Mouse (Mus musculus) C2C12 (cell line): ENCODE measurements around the gene Amt. TPM values are rescaled to one million over a fixed set of nuclear protein-coding genes. Genes with fewer than 3 reads are reported as not detected.
"Not testable (repeated sequence)": the region's sequence is repeated elsewhere in the genome, so short reads cannot be mapped to it uniquely, and the experiment has no call there.

Experiments used
- H3K27me3 ChIP-seq: one replicate; pipeline ENCODE4 v1.6.1; 2011; ENCODE audit not compliant: control insufficient read depth, insufficient read depth, insufficient read length
- H3K36me3 ChIP-seq: one replicate; pipeline ENCODE4 v1.6.1; 2011; ENCODE audit not compliant: control insufficient read depth, insufficient read depth
- H3K4me3 ChIP-seq: one replicate; pipeline ENCODE4 v1.5.1; 2011; ENCODE audit warnings: mild to moderate bottlenecking, control low read depth; ENCODE audit not compliant: poor library complexity, insufficient read depth, severe bottlenecking
- H3K79me2 ChIP-seq: one replicate; pipeline ENCODE4 v1.6.1; 2011; ENCODE audit not compliant: control insufficient read depth, insufficient read depth
- H3K79me3 ChIP-seq: one replicate; pipeline ENCODE4 v1.6.1; 2011; ENCODE audit warnings: low read depth, control low read depth
- H3ac ChIP-seq: one replicate; pipeline ENCODE3; 2011; ENCODE audit warnings: low read depth; ENCODE audit not compliant: control insufficient read depth, insufficient read length
- CEBPB ChIP-seq: IDR thresholded peaks from one replicate; pipeline ENCODE4 v1.6.1; 2011; ENCODE audit warnings: low read depth, mild to moderate bottlenecking, control low read depth, moderate library complexity
- CTCF ChIP-seq: IDR thresholded peaks from one replicate; pipeline ENCODE4 v1.5.1; 2011; ENCODE audit not compliant: control insufficient read depth, insufficient read depth, insufficient read length
- FOSL1 ChIP-seq: IDR thresholded peaks from one replicate; pipeline ENCODE4 v1.8.0; 2011; ENCODE audit warnings: mild to moderate bottlenecking, low read length; ENCODE audit not compliant: poor library complexity, insufficient read depth, severe bottlenecking
- MAX ChIP-seq: IDR thresholded peaks from one replicate; pipeline ENCODE4 v1.6.1; 2011; ENCODE audit warnings: mild to moderate bottlenecking, control low read depth
- MYOD1 ChIP-seq: IDR thresholded peaks from one replicate; pipeline ENCODE4 v1.6.1; 2011; ENCODE audit warnings: low read depth; ENCODE audit not compliant: control insufficient read depth, insufficient read length
- MYOG ChIP-seq: IDR thresholded peaks from one replicate; pipeline ENCODE4 v1.6.1; 2011; ENCODE audit not compliant: control insufficient read depth, insufficient read length; ENCODE audit errors: extremely low read depth
- USF1 ChIP-seq: IDR thresholded peaks from one replicate; pipeline ENCODE4 v1.6.1; 2011; ENCODE audit warnings: low read depth, mild to moderate bottlenecking, control low read depth, moderate library complexity
- polyA plus RNA-seq: library from polyadenylated mRNA; unstranded; fragments of >200 nt; fragmentation: generic; extraction: Trizol; gene quantifications from one replicate; pipeline ENCODE4 v1.2.1, GENCODE M21; 2012; ENCODE audit warnings: missing spikeins

Amt gene
- polyA plus RNA-seq, 1 experiment: 0.71 TPM

GRCm38 (mm10) chr9:108318462-108318861 lies 21.8 kb downstream of the Amt start:
- TF ChIP-seq CEBPB (no peak), CTCF (no peak), MYOD1 (no peak), MAX (no peak), MYOG (no peak)
- H3K4me3 ChIP-seq: no peak overlapping the region
- H3K27me3 ChIP-seq: no peaks in the 10 kb centered on the region
- H3K79me2 ChIP-seq: peaks cover 100% of the 10 kb centered on the region
- H3K36me3 ChIP-seq: peaks cover 44% of the 10 kb centered on the region
- peaks cover 97% of the 10 kb centered on the region for H3K79me3 ChIP-seq
- no peak overlapping the region for H3ac ChIP-seq

DNA sequence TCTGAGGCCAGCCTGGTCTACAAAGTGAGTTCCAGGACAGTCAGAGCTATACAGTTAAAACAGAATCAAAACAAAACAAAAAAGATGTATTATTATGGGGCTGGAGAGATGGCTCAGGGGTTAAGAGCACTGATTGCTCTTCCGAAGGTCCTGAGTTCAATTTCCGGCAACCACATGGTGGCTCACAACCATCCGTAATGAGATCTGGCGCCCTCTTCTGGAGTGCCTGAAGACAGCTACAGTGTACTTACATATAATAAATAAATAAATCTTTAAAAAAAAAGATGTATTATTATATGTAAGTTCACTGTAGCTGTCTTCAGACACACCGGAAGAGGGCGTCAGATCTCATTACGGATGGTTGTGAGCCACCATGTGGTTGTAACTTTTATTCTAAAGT lies 25.4 kb downstream of the Amt start:
- Histone ChIP-seq H3K79me2 (peaks cover 100% of the 10 kb centered on the region), H3K79me3 (peaks cover 98% of the 10 kb centered on the region), H3K36me3 (peaks cover 47% of the 10 kb centered on the region)
- H3K4me3 ChIP-seq, H3K27me3 ChIP-seq, H3ac ChIP-seq: not testable (repeated sequence)

- peaks cover 100% of the 10 kb centered on the region for H3K79me2 ChIP-seq
- no peaks in the 10 kb centered on the region for H3K27me3 ChIP-seq
- peaks cover 89% of the 10 kb centered on the region for H3K79me3 ChIP-seq
- peaks cover 58% of the 10 kb centered on the region for H3K36me3 ChIP-seq
- H3ac ChIP-seq: no peak overlapping the region
- TF ChIP-seq MYOD1 (no peak), CTCF (no peak), FOSL1 (no peak), MAX (no peak), USF1 (no peak), CEBPB (no peak), MYOG (no peak)
- H3K4me3 ChIP-seq: no peak overlapping the region
These were observed 28.1 kb downstream of the Amt start for GRCm38 (mm10) chr9:108324784-108325183.

- Histone ChIP-seq H3K79me2 (peaks cover 95% of the 10 kb centered on the region), H3K4me3 (no peak overlapping the region)
These were observed 29.2 kb downstream of the Amt start for GRCm38 (mm10) chr9:108325811-108326210.

DNA sequence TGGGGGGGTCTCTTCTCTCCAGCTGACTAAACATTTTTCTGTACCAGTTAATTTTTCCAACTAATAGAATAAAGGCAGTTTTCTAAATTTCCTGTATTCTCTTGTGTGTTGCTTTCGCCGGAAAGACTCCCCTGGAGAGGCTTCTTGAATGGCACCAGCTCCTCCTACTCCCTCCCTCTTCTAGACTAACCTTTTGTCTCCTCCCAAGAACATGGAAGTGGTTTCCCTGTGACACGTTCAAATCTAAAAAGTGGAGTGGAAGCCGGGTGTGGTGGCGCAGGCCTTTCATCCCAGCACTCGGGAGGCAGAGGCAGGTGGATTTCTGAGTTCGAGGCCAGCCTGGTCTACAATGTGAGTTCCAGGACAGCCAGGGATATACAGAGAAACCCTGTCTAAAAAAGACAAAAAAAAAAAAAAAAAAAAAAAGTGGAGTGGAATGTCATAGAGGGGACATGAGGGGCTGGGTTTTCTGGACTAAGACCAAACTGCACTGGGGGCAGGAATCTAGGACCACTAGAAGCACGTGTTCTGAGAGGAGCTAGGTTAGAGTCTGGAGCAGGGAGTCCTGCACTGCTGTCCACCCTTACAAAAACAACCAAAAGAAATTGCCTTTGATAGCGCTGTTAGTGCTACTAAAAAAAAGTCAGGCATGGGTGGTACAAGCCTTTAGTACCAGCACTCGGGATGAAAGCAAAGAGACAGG lies 41.3 kb downstream of the Amt start:
- Histone ChIP-seq H3ac (no peak overlapping the region), H3K79me2 (peaks cover 22% of the 10 kb centered on the region), H3K36me3 (peaks cover 56% of the 10 kb centered on the region), H3K79me3 (peaks cover 12% of the 10 kb centered on the region), H3K27me3 (no peaks in the 10 kb centered on the region), H3K4me3 (no peak overlapping the region)
- TF ChIP-seq MYOG: no peak
- TF ChIP-seq FOSL1: no peak
- no peak for TF ChIP-seq CTCF
- TF ChIP-seq MYOD1: no peak
- TF ChIP-seq MAX: no peak
- no peak for TF ChIP-seq CEBPB
- TF ChIP-seq USF1: no peak

More at GRCm38 (mm10) chr9:108325811-108326210, 29.2 kb downstream of the Amt start:
- TF ChIP-seq USF1 (no peak), CEBPB (no peak), MYOG (no peak), MAX (no peak), MYOD1 (no peak), CTCF (no peak), FOSL1 (no peak)
- Histone ChIP-seq H3ac (no peak overlapping the region), H3K79me3 (peaks cover 80% of the 10 kb centered on the region), H3K36me3 (peaks cover 68% of the 10 kb centered on the region), H3K27me3 (no peaks in the 10 kb centered on the region)

- peaks cover 52% of the 10 kb centered on the region for H3K36me3 ChIP-seq
- H3K79me2 ChIP-seq: peaks cover 17% of the 10 kb centered on the region
- H3K4me3 ChIP-seq: no peak overlapping the region
- H3ac ChIP-seq: no peak overlapping the region
- H3K79me3 ChIP-seq: peaks cover 12% of the 10 kb centered on the region
- no peaks in the 10 kb centered on the region for H3K27me3 ChIP-seq
- no peak for TF ChIP-seq CTCF
- no peak for TF ChIP-seq MYOD1
- TF ChIP-seq USF1: no peak
- no peak for TF ChIP-seq MAX
- TF ChIP-seq CEBPB: no peak
- no peak for TF ChIP-seq MYOG
- no peak for TF ChIP-seq FOSL1
These were observed 41.9 kb downstream of the Amt start for GRCm38 (mm10) chr9:108338551-108338885.
